Mouse (Mus musculus) MN1 (cell line): ENCODE measurements around the gene Fmod.

Source experiments
- DNase-seq: peaks from one replicate; pipeline ENCODE4 v3.0.0-alpha.2; 2016; ENCODE audit warnings: low spot score

Fmod gene

DNA sequence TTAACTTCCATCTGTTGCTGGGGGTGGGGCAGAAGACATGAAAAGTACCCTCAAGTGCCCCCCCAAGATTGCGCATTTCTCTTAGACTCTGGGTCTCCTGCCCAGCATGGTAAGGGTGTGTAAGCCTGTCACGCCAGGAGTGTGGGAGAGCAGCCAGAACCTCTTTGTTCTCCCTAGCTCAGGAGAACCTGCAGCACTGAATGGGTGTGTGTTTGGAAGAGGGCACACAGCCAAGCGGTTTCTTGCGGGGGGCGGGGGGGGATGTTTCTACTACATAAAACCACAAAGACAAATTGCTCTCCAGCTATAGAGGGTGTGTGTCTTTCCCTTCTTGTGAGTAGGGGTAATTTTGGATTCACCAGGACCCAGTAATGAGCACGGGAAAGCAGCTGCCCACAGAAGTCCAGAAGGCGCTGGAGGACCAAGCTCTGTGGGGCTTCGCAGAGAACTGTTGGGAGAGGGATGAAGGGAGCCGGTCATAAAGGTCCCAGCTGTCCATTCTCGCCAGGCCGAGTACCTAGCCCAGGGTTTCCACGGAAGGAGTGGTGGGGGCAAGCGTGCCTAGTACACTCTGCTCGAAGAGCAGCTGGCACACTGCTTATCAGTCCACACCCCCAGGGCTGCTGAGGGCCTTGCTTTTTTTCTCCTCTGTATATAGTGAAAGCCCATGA lies 59.3 kb downstream of the Fmod start:
- DNase-seq = no peak

DNA sequence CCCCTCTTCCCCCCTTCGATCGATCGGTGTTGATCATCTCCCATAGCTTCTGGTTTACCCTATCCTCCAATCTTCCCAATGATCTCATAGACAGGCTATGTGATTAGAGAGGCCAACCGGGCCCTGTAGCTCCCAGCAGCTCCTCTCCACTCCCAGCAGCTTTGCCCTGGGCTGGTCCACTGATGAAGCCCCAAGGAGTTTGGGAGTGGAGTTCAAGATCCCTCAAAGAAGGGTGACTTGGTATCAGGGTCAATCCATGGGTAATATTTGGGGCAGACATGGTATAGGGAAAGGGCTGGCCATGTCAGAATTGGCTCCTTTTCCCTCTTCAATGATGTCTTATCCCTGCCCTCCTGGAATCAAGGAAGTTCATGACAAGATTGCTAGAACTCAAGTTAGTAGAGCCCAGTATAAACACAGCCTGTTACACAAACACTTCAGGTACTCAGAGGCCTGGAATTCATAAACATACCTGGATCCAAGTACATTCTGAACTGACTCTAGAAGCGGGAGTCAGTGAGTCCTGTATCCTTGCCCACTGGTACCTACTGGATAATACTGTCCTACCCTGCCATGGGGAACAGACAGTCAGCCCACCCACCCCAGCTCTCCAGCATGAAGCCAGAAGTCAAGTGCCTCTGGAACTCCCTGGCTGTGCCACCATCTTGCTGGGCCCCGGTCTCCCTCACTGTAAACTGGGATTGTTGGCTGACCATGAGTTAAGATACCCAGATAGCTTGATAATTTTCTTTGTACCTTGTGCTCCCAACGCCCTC lies 60.2 kb downstream of the Fmod start:
- DNase-seq = no peak
